In the genomic region with DNA sequence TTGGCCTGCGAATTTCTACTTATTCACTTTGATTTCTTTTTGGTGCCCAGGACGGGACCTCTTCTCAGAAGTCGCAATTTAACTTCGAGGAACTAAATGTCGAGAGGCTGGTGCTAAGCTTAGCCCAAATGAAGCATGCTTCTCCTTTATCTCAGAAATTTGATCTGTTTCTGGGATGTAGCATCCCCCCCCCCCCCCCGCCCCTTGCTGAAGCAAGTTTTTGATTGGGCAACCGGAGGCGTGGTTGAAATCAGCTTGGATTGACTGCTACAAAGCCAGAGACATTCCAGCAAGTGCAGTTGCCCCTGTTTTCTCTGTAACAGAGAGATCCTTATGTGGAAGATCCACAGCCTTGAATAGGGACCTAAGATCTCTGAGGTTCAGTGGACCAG, we compare ENCODE assay signal across 9 mouse cellular contexts. TPM values are rescaled to one million over a fixed set of nuclear protein-coding genes. Genes with fewer than 3 reads are reported as not detected.
DNase-seq lines count a peak whose midpoint lies in the region; ATAC-seq and TF ChIP-seq lines count a peak whose summit lies in the region.
"Had no signal": no experiment of that assay in that cellular context is flagged by ENCODE, and none has a peak within 500 bp of the region (broad histone marks: within the 10 kb centered on the region; RNA-seq: fewer than 3 reads in every experiment).

No protein-coding gene starts in this region.

- H3K4me3 ChIP-seq in heart, embryonic 12.5 days: peak overlapping the region; percentile 33
- 0 out of 2 replicates have a peak overlapping the region, but pooled peaks have one; percentile 38 for H3K4me3 ChIP-seq in brown adipose tissue, adult 24 weeks (ENCODE audit: insufficient read depth, low read depth, low read length)
- H3K4me3 ChIP-seq in hindbrain, postnatal 0 days (ENCODE audit: low read length): peak overlapping the region; percentile 12; the same call in 1 of the 2 replicates

- no peak overlapping the region for H3K27ac ChIP-seq in heart, embryonic 12.5 days (ENCODE audit: poor library complexity, severe bottlenecking)
- no peak overlapping the region for H3K27ac ChIP-seq in brown adipose tissue, adult 24 weeks (replicated peaks; ENCODE audit: low read depth, low read length)
- H3K27ac ChIP-seq in hindbrain, postnatal 0 days: no peak overlapping the region

- 29% methylated on average over 8 of the region's 8 CpGs for WGBS in heart, embryonic 12.5 days
- 39% methylated on average over 8 of the region's 8 CpGs for WGBS in hindbrain, postnatal 0 days

- ATAC-seq in heart, embryonic 12.5 days (ENCODE audit: insufficient number of reproducible peaks, low FRiP score): no peak
- ATAC-seq in hindbrain, postnatal 0 days: no peak

- peaks cover 47% of the 10 kb centered on the region for H3K36me3 ChIP-seq in heart, embryonic 12.5 days
- H3K36me3 ChIP-seq in hindbrain, postnatal 0 days (ENCODE audit: insufficient read depth, low read length): peaks cover 24% of the 10 kb centered on the region

- H3K9ac ChIP-seq in heart, embryonic 12.5 days: 0 out of 2 replicates have a peak overlapping the region, but pooled peaks have one; percentile 22
- no peak overlapping the region for H3K9ac ChIP-seq in hindbrain, postnatal 0 days (replicated peaks; ENCODE audit: low read length)

- TF ChIP-seq CTCF in hindbrain, postnatal 0 days (IDR thresholded peaks at IDR 0.05; ENCODE audit: low read depth): no peak

- 0 out of 2 replicates have a peak, but pooled peaks cover 10% of the 10 kb centered on the region for H3K4me1 ChIP-seq in heart, embryonic 12.5 days (replicated peaks)
- no peaks in the 10 kb centered on the region for H3K4me1 ChIP-seq in brown adipose tissue, adult 24 weeks (ENCODE audit: control insufficient read depth, insufficient read depth, insufficient read length, low read length)
- no peaks in the 10 kb centered on the region for H3K4me1 ChIP-seq in hindbrain, postnatal 0 days (ENCODE audit: insufficient read depth, low read length)

- H3K27me3 ChIP-seq in heart, embryonic 12.5 days (replicated peaks): peaks cover 14% of the 10 kb centered on the region
- H3K27me3 ChIP-seq in hindbrain, postnatal 0 days (ENCODE audit: insufficient read depth, low read length): no peaks in the 10 kb centered on the region
- H3K27me3 ChIP-seq: CH12.LX had no signal

- no peak for DNase-seq in heart, adult 11 months
- no peak for DNase-seq in hindbrain, postnatal 0 days (ENCODE audit: low spot score)
- peak; percentile 42 for DNase-seq in neural tube, embryonic 10.5 days (ENCODE audit: extremely low spot score, low spot score)
- DNase-seq in cerebellum, adult 11 months: no peak
- no peak for DNase-seq in frontal cortex, postnatal 14 days (ENCODE audit: low spot score in 2 of 2)
- no peak for DNase-seq in cerebellum, adult 18-20 months

- H3K9me3 ChIP-seq in heart, embryonic 12.5 days (replicated peaks): no peaks in the 10 kb centered on the region
- H3K9me3 ChIP-seq in hindbrain, postnatal 0 days (ENCODE audit: low read length): no peaks in the 10 kb centered on the region

- peak overlapping the region; percentile 67 for H3K4me2 ChIP-seq in heart, embryonic 12.5 days
- peak overlapping the region; percentile 43; the same call in 1 of the 2 replicates for H3K4me2 ChIP-seq in hindbrain, postnatal 0 days (ENCODE audit: low read depth, low read length)

RNA-seq across cellular contexts. Expression of a gene that starts 22.8 kb away (rescaled TPM):
- 8.3 and 9.6 TPM in 2 replicates for polyA plus RNA-seq in heart, embryonic 12.5 days (2016; fragmentation: Nextera tagmentation; extraction: Ambion mirVana)
- polyA plus RNA-seq in brown adipose tissue, adult 24 weeks (2012; ENCODE audit: insufficient read depth, insufficient read length, missing spikeins): 19.4 and 22.1 TPM in 2 replicates
- total RNA-seq in hindbrain, postnatal 0 days (2014; rRNA removed): 1.5 and 3.1 TPM in 2 replicates
- 9.1 and 9.3 TPM in 2 replicates for polyA plus RNA-seq in hindbrain, postnatal 0 days (2015; fragmentation: Nextera tagmentation; extraction: Ambion mirVana)

RNA-seq across cellular contexts. Expression of a gene that starts 22.8 kb away (rescaled TPM):
- polyA plus RNA-seq in heart, embryonic 12.5 days (2016; fragmentation: Nextera tagmentation; extraction: Ambion mirVana): 12.3 and 13.0 TPM in 2 replicates
- 29.4 and 34.1 TPM in 2 replicates for polyA plus RNA-seq in brown adipose tissue, adult 24 weeks (2012; ENCODE audit: insufficient read depth, insufficient read length, missing spikeins)
- 22.5 and 25.7 TPM in 2 replicates for total RNA-seq in hindbrain, postnatal 0 days (2014; rRNA removed)
- 8.6 and 11.0 TPM in 2 replicates for polyA plus RNA-seq in hindbrain, postnatal 0 days (2015; fragmentation: Nextera tagmentation; extraction: Ambion mirVana)

RNA-seq across cellular contexts. Expression of a gene that starts 40.6 kb away (rescaled TPM):
- 6.6 and 8.0 TPM in 2 replicates for polyA plus RNA-seq in heart, embryonic 12.5 days (2016; fragmentation: Nextera tagmentation; extraction: Ambion mirVana)
- 1.7 and 2.0 TPM in 2 replicates for polyA plus RNA-seq in brown adipose tissue, adult 24 weeks (2012; ENCODE audit: insufficient read depth, insufficient read length, missing spikeins)
- 6.1 and 7.9 TPM in 2 replicates for total RNA-seq in hindbrain, postnatal 0 days (2014; rRNA removed)
- polyA plus RNA-seq in hindbrain, postnatal 0 days (2015; fragmentation: Nextera tagmentation; extraction: Ambion mirVana): 7.2 and 8.7 TPM in 2 replicates

RNA-seq across cellular contexts. Expression of a gene that starts 52.0 kb away (rescaled TPM):
- 0.45 TPM in 1 of 2 replicates, not detected in the other for polyA plus RNA-seq in heart, embryonic 12.5 days (2016; fragmentation: Nextera tagmentation; extraction: Ambion mirVana)
- polyA plus RNA-seq in brown adipose tissue, adult 24 weeks (2012; ENCODE audit: insufficient read depth, insufficient read length, missing spikeins): 1.1 TPM in 1 of 2 replicates, not detected in the other
- total RNA-seq in hindbrain, postnatal 0 days (2014; rRNA removed): 0.05 and 0.32 TPM in 2 replicates
- 0.08 and 0.10 TPM in 2 replicates for polyA plus RNA-seq in hindbrain, postnatal 0 days (2015; fragmentation: Nextera tagmentation; extraction: Ambion mirVana)

RNA-seq across cellular contexts. Expression of a gene that starts 55.4 kb away (rescaled TPM):
- polyA plus RNA-seq in heart, embryonic 12.5 days (2016; fragmentation: Nextera tagmentation; extraction: Ambion mirVana): 11.1 and 12.6 TPM in 2 replicates
- 33.1 and 35.6 TPM in 2 replicates for polyA plus RNA-seq in brown adipose tissue, adult 24 weeks (2012; ENCODE audit: insufficient read depth, insufficient read length, missing spikeins)
- 35.7 and 53.1 TPM in 2 replicates for total RNA-seq in hindbrain, postnatal 0 days (2014; rRNA removed)
- polyA plus RNA-seq in hindbrain, postnatal 0 days (2015; fragmentation: Nextera tagmentation; extraction: Ambion mirVana): 16.1 and 18.1 TPM in 2 replicates
